Mouse (Mus musculus) MN1 (cell line): Measurements from ENCODE around the gene C1ql1.

ENCODE experiments used
- DNase-seq: peaks from one replicate; pipeline ENCODE4 v3.0.0-alpha.2; 2016; ENCODE audit warnings: low spot score

C1ql1 gene

GRCm38 (mm10) chr11:102900763-102901162 lies 45.7 kb downstream of the C1ql1 start, which contains the start of gene Gfap:
Gene Gfap (minus strand): TSS chr11:102900912.
- peak; percentile 91 for DNase-seq

DNA sequence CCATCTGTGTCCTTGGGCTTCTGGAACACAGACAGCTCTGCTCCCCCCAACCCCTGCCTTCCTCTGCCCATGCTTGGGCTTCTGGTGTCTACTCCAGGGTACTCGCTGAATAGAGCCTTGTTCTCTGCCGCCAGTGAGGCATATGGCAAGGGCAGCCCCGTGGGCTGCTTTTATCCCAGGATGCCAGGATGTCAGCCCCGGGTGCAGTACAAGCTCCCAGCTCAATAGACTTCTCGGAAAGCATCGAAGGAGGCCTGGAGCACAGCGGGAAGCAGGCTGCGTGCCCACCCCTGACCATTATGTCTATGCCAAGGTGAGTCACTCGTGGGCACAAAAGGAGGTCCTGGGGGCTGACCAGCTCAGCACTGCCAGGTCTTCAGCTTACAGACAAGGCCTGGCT lies 48.1 kb downstream of the C1ql1 start:
- no peak for DNase-seq

DNA sequence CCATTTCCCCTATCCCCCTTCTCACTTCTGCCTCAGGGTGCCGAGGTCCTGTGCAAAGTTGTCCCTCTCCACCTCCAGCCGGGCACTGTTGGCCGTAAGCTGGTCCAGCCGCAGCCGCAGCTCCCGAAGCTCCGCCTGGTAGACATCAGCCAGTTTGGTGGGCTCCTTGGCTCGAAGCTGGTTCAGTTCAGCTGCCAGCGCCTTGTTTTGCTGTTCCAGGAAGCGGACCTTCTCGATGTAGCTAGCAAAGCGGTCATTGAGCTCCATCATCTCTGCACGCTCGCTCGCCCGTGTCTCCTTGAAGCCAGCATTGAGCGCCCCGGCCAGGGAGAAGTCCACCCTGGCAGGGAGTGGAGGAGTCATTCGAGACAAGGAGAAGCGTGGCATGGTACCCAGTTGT lies 49.8 kb downstream of the C1ql1 start:
- no peak for DNase-seq

DNA sequence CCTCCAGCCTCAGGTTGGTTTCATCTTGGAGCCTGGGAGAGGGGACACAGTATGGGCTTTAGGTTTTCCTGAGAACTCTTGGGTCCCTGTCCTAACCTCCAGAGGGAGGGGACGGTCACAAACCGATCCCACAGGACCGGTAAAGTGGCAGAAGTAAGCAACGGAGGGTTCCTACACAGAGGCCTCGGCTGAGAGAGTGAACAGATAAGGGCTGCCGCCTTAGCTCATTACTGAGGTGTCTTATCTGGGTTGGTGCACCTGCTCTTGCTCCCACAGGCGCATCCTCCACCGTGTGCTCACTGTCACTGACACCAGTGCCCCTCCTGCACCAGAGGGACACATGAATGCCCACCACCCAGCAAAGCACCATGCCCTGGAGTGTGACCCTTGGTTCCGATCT lies 50.7 kb downstream of the C1ql1 start:
- DNase-seq: no peak

- DNase-seq: no peak
These were observed 51.8 kb downstream of the C1ql1 start for GRCm38 (mm10) chr11:102894716-102895115.

- DNase-seq: no peak
These were observed 53.4 kb downstream of the C1ql1 start for GRCm38 (mm10) chr11:102893015-102893651.

GRCm38 (mm10) chr11:102890096-102890495 lies 56.4 kb downstream of the C1ql1 start:
- DNase-seq: no peak
